Mouse (Mus musculus) midbrain, embryonic 14.5 days (tissue): ENCODE data around the gene Zscan29. TPM values are rescaled to one million over a fixed set of nuclear protein-coding genes. Genes with fewer than 3 reads are reported as not detected.

Source experiments
- ATAC-seq: fragments of 200-750 bp; cut with Nextera tagmentation; 2 replicates; pipeline ENCODE4 v1.8.0; 2017; ENCODE audit warnings: moderate number of reproducible peaks, moderate library complexity; ENCODE audit not compliant: low FRiP score, low TSS enrichment
- DNase-seq: peaks from one replicate; pipeline ENCODE4 v3.0.0-alpha.2; 2015
- H3K27ac ChIP-seq: fragments of 300-500 bp; sonication (generic); replicated peaks from 2 replicates; pipeline ENCODE4 v1.5.1; 2014; ENCODE audit warnings: mild to moderate bottlenecking, low read depth, low read length, moderate library complexity
- H3K27me3 ChIP-seq: fragments of 300-500 bp; sonication (generic); 2 replicates; pipeline ENCODE4 v1.6.1; 2014; ENCODE audit warnings: low read length, control low read depth, mixed read lengths; ENCODE audit not compliant: control insufficient read depth, insufficient read depth
- H3K36me3 ChIP-seq: fragments of 300-500 bp; sonication (generic); 2 replicates; pipeline ENCODE4 v1.6.1; 2014; ENCODE audit warnings: low read length, control low read depth; ENCODE audit not compliant: control insufficient read depth, insufficient read depth
- H3K4me1 ChIP-seq: fragments of 300-500 bp; sonication (generic); 2 replicates; pipeline ENCODE4 v1.6.1; 2014; ENCODE audit warnings: mild to moderate bottlenecking, antibody characterized with exemption, low read length, control low read depth; ENCODE audit not compliant: control insufficient read depth, insufficient read depth
- H3K4me2 ChIP-seq: fragments of 300-500 bp; sonication (generic); 2 replicates; pipeline ENCODE4 v1.6.1; 2014; ENCODE audit warnings: mild to moderate bottlenecking, low read length, moderate library complexity
- H3K4me3 ChIP-seq: fragments of 300-500 bp; sonication (generic); replicated peaks from 2 replicates; pipeline ENCODE4 v1.5.1; 2014; ENCODE audit warnings: low read depth, low read length
- H3K9ac ChIP-seq: fragments of 300-500 bp; sonication (generic); replicated peaks from 2 replicates; pipeline ENCODE4 v1.6.1; 2014; ENCODE audit warnings: mild to moderate bottlenecking, low read length, moderate library complexity
- H3K9me3 ChIP-seq: fragments of 300-500 bp; sonication (generic); 2 replicates; pipeline ENCODE4 v1.6.1; 2016; ENCODE audit warnings: low read length, control low read depth, mixed read lengths; ENCODE audit not compliant: control insufficient read depth
- WGBS: fragments of 180-500 bp; shearing (Covaris S2); extraction: QIAGEN DNeasy Blood & Tissue Kit; methylation state at CpG from one replicate; pipeline ENCODE4 v1.1.7; 2014; 5-methylcytosine and 5-hydroxymethylcytosine counted together
- polyA plus RNA-seq: library from polyadenylated mRNA; unstranded; fragments of >200 nt; fragmentation: Nextera tagmentation; extraction: Ambion mirVana; gene quantifications from 2 replicates; pipeline ENCODE4 v1.2.1, GENCODE M21; 2014

Gene Zscan29
- polyA plus RNA-seq, result 8.0 and 9.3 TPM in 2 replicates

DNA sequence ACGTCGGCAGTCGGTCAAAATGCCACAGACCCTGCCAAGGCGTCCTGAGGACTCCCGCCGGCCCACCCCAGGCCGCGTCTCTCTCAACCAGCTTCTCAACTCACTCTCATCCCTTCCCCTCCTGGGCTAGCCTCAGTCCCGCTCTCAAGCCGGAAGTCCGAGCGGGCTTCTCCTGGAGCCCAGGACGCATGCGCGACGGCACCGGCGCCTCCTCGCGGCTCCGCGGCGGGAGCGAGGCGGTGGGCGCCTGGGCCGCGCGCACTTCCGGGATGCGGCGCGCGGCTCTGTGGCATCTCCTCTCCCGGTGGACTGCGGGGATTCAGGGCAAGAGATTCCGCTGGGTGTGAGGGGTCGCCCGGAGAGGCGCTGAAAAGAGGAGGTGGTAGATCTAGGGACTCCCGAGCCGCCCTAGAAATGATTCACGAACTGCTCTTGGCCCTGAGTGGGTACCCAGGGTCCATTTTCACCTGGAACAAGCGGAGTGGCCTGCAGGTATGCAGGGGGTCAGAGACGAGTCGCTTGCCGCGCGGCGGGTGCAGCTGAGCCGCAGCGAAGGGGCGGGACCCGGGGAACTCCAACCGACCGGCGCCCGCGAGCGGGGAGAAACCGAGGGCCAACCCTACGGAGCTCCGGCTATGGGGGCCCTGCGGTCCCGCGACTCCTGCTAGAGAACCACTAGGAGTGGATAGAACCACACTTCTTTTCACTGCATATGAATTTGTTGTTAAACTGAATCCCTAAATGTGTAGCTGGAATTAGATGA, at the start of gene Zscan29:
TSS of gene Zscan29 (minus strand) at position 146 of the 763 bp plus-strand sequence.
- Histone ChIP-seq H3K4me1 (peaks cover 23% of the 10 kb centered on the region), H3K27me3 (no peaks in the 10 kb centered on the region), H3K9me3 (no peaks in the 10 kb centered on the region), H3K36me3 (peaks cover 34% of the 10 kb centered on the region), H3K27ac (peak within 1 kb of the TSS; percentile 65), H3K4me3 (peak within 1 kb of the TSS; percentile 83), H3K9ac (peak within 1 kb of the TSS; percentile 65), H3K4me2 (peak within 1 kb of the TSS; percentile 74)
- DNase-seq (peak; percentile 97), ATAC-seq (peak; percentile 95)
- WGBS, result under 1% methylated on average over 66 of the region's 66 CpGs

DNA sequence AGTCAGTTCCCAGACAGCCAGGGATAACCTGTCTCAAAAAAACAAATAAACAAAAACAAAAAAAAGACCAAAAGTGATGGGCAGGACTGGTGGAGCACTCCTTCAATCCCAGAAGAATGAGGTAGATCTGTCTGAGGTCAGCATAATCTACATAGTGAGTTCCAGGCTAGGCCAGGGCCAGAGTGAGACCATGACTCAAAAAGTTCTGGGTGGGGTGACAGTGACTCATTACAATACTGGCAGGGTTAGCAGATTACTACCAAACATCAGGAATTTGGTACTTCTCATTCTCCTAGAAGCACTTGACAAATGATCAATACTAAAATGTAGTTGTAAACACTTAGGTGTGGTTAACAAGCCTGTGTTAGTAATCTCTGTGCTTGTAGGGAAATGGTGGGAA, 49.1 kb upstream of the Zscan29 start:
- Histone ChIP-seq H3K9me3 (no peaks in the 10 kb centered on the region), H3K36me3 (peaks cover 88% of the 10 kb centered on the region), H3K4me1 (no peaks in the 10 kb centered on the region), H3K9ac (no peak overlapping the region), H3K27ac (no peak overlapping the region), H3K27me3 (no peaks in the 10 kb centered on the region), H3K4me2 (no peak overlapping the region), H3K4me3 (no peak overlapping the region)
- DNase-seq (no peak), ATAC-seq (no peak)

DNA sequence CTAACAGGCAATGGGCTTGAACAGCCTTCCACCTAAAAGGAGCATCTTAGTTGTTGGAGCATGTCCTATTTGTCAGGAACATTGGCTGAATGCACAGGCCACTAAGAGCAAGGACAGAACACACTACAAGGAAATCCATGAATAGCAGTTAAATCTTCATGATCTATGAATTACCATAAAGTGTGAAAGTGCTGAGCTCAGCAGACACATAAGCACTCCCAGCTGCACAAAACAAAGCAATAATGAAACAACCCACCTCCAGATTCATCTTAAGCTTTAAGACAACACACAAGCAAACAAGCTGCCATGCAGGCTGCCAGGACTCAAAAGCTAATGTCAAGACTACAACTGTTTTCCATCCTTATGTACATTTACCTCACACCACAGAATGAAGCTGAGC, 48.3 kb upstream of the Zscan29 start:
- ATAC-seq (no peak), DNase-seq (no peak)
- H3K27me3 ChIP-seq, result no peaks in the 10 kb centered on the region
- H3K4me2 ChIP-seq, result no peak overlapping the region
- no peak overlapping the region for H3K4me3 ChIP-seq
- H3K9me3 ChIP-seq, result no peaks in the 10 kb centered on the region
- peaks cover 88% of the 10 kb centered on the region for H3K36me3 ChIP-seq
- H3K9ac ChIP-seq, result no peak overlapping the region
- no peak overlapping the region for H3K27ac ChIP-seq
- H3K4me1 ChIP-seq, result no peaks in the 10 kb centered on the region

DNA sequence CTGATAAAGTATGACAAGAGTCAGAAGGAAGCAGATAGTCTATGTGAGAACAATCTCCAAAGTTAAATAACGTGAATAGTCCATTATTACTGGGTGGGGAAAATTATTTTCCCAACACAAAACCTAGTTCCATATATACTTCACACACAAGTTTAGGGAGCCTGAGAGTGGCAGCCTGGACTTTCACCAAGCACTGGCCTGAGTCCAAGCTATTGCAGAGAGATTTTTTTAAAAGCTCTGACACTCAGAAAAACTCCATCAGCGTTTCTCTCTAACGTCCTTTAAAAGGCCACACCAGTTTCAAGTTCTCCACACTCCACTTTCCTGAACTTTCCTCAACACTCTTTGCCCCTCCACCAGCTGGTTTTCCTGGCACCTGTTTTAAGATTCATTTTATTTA, 43.6 kb upstream of the Zscan29 start:
- Histone ChIP-seq H3K36me3 (peaks cover 93% of the 10 kb centered on the region), H3K27me3 (no peaks in the 10 kb centered on the region), H3K4me2 (no peak overlapping the region), H3K4me1 (no peaks in the 10 kb centered on the region), H3K9ac (no peak overlapping the region), H3K9me3 (no peaks in the 10 kb centered on the region), H3K4me3 (no peak overlapping the region), H3K27ac (no peak overlapping the region)
- WGBS, result 93% methylated on average over 3 of the region's 3 CpGs
- ATAC-seq, result no peak
- no peak for DNase-seq

DNA sequence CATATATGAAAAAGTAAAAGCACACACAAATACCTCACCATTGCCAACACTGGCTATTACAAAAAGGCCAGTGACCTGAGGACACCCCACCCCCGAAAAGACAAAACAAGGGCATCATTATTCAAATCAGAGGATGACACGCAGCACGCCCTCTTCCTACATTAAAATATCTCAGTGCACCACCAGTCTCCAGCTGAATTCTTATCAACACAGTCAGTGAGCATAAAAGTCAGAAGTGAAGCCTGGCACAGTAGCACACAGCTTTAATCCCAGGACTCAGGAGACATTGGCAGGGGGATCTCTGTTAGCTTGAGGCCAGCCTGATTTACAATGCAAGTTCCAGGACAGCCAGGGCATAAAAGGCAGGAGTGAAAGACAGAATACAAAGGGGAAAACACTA, 35.6 kb upstream of the Zscan29 start:
- no peak overlapping the region for H3K4me2 ChIP-seq
- ATAC-seq, result no peak

DNA sequence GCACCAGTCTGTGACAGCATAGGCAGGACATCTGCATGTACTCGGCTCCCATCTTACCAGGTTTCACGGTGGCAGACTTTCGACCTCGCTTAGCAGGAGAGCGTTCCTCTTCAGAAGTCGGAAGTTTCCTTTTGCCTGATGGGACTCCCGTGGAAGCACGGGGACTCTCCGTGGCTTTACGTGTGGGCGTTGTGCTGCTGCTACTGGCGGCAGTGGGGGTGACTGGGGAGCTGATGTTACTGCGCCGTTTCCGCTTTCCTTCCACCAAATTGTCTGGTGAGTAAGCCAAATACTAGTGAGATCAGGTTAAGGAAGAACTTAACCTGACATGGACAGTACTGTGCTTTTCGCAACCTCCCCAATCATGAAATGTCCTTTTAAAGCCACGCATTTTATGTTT, 33.4 kb upstream of the Zscan29 start:
- H3K4me1 ChIP-seq, result no peaks in the 10 kb centered on the region
- no peak for ATAC-seq

More for the DNA sequence above, 35.6 kb upstream of the Zscan29 start:
- Histone ChIP-seq H3K27ac (no peak overlapping the region), H3K4me3 (no peak overlapping the region), H3K9me3 (no peaks in the 10 kb centered on the region), H3K36me3 (peaks cover 98% of the 10 kb centered on the region), H3K27me3 (no peaks in the 10 kb centered on the region), H3K9ac (no peak overlapping the region), H3K4me1 (no peaks in the 10 kb centered on the region)
- no peak for DNase-seq
- 84% methylated on average over 3 of the region's 3 CpGs for WGBS

DNA sequence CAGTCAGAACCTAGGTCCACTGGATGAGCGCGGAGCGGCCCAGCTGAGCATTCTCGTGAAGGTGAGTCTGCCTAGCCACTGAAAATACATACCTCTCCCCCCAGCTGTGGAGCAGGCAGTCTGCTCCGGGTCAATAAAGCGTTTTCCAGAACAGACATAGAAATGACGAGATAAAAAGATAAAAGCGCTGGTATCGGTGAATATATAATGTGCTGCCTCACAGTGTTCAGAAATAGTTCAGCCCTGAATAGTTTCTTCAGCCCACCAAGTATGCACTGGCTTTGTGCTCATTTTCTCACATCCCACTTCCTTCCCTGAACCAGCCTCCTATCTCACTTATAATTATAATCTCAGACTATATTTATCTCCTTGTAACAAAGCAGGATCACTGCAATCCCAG, 24.5 kb upstream of the Zscan29 start:
- WGBS, result 92% methylated on average over 9 of the region's 9 CpGs
- no peak for DNase-seq
- no peak overlapping the region for H3K9ac ChIP-seq
- H3K36me3 ChIP-seq, result peaks cover 99% of the 10 kb centered on the region
- no peak overlapping the region for H3K4me2 ChIP-seq
- no peaks in the 10 kb centered on the region for H3K9me3 ChIP-seq
- no peak overlapping the region for H3K27ac ChIP-seq
- no peaks in the 10 kb centered on the region for H3K4me1 ChIP-seq
- ATAC-seq, result no peak
- no peak overlapping the region for H3K4me3 ChIP-seq
- H3K27me3 ChIP-seq, result no peaks in the 10 kb centered on the region

More for the DNA sequence above, 33.4 kb upstream of the Zscan29 start:
- 97% methylated on average over 17 of the region's 17 CpGs for WGBS
- Histone ChIP-seq H3K9me3 (no peaks in the 10 kb centered on the region), H3K9ac (no peak overlapping the region), H3K4me3 (no peak overlapping the region), H3K27ac (no peak overlapping the region), H3K36me3 (peaks cover 99% of the 10 kb centered on the region), H3K27me3 (no peaks in the 10 kb centered on the region), H3K4me2 (no peak overlapping the region)
- no peak for DNase-seq

DNA sequence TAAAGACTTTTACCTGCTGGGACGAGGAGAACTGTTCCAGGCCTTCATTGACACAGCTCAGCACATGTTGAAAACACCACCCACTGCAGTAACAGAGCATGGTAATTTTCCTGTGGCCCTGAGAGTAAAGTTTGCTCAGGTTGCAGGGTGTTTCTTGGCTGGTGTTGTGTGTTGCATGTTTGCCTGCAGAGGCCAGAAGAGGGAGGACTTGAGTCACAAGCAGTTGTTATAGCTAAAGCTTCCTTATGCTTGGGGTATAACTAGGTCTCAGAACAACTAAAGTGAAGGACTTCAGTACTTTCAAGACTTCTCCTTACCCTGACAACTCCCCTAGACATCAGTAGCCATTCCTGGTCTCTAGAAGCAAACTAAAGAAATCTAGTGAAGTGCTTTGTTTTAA, 17.6 kb upstream of the Zscan29 start:
- Histone ChIP-seq H3K9me3 (no peaks in the 10 kb centered on the region), H3K4me1 (no peaks in the 10 kb centered on the region), H3K4me3 (no peak overlapping the region), H3K4me2 (no peak overlapping the region), H3K36me3 (peaks cover 94% of the 10 kb centered on the region), H3K9ac (no peak overlapping the region), H3K27ac (no peak overlapping the region), H3K27me3 (no peaks in the 10 kb centered on the region)
- 82% methylated on average over 1 of the region's 1 CpGs for WGBS
- no peak for ATAC-seq
- DNase-seq, result peak; percentile 12

DNA sequence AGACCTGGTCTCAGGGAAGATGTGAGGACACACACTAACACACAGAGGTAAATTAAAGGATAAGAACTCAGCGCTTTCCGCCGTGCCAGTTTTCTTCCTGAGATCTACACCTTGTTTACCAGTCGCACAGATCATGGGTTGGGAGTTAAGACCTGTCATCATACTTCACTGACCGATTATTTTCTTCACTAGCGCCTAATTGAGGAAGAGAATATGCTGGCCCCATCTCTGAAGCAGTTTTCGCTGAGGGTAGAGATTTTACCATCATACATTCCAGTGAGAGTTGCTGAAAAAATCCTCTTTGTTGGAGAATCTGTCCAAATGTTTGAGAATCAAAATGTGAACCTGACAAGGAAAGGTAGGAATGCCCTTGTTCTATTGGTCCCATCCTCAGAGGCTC, 13.2 kb upstream of the Zscan29 start:
- Histone ChIP-seq H3K4me1 (no peaks in the 10 kb centered on the region), H3K27me3 (no peaks in the 10 kb centered on the region), H3K9ac (no peak overlapping the region), H3K4me2 (no peak overlapping the region), H3K36me3 (peaks cover 64% of the 10 kb centered on the region), H3K9me3 (no peaks in the 10 kb centered on the region), H3K4me3 (no peak overlapping the region), H3K27ac (no peak overlapping the region)
- no peak for ATAC-seq
- DNase-seq, result no peak
- WGBS, result 97% methylated on average over 7 of the region's 7 CpGs
